Mouse (Mus musculus): Measurements from ENCODE around the gene AI467606.

The AI467606 gene

GRCm38 (mm10) chr7:127129638-127130037 lies 38.5 kb downstream of the AI467606 start:
- DNase-seq, result peak; percentile 28

- no peak for DNase-seq
These were observed 42.0 kb downstream of the AI467606 start for GRCm38 (mm10) chr7:127133125-127133524.

GRCm38 (mm10) chr7:127134821-127135447 lies 43.8 kb downstream of the AI467606 start:
- no peak for DNase-seq

GRCm38 (mm10) chr7:127136181-127137071 lies 45.3 kb downstream of the AI467606 start:
- DNase-seq, result no peak

GRCm38 (mm10) chr7:127137262-127138017 lies 46.3 kb downstream of the AI467606 start, which contains the start of gene Spn:
Gene Spn (minus strand): TSS chr7:127137823.
- DNase-seq, result no peak

- DNase-seq, result no peak
These were observed 47.9 kb downstream of the AI467606 start for GRCm38 (mm10) chr7:127139100-127139499.

- DNase-seq, result no peak
These were observed 48.4 kb downstream of the AI467606 start for GRCm38 (mm10) chr7:127139562-127139961.

- no peak for DNase-seq
These were observed 49.7 kb downstream of the AI467606 start for GRCm38 (mm10) chr7:127140623-127141404.

- DNase-seq, result no peak
These were observed 51.1 kb downstream of the AI467606 start for GRCm38 (mm10) chr7:127142214-127142613.

- no peak for DNase-seq
These were observed 51.5 kb downstream of the AI467606 start for GRCm38 (mm10) chr7:127142666-127143065.

All from cerebellum, adult 8-10 months (tissue).